Mouse (Mus musculus) forebrain, embryonic 12.5 days (tissue): ENCODE results near the gene Fbl. TPM values are rescaled to one million over a fixed set of nuclear protein-coding genes. Genes with fewer than 3 reads are reported as not detected.
"Not testable (repeated sequence)": the region's sequence is repeated elsewhere in the genome, so short reads cannot be mapped to it uniquely, and the experiment has no call there.

ENCODE experiments used
- ATAC-seq: fragments of 200-750 bp; cut with Nextera tagmentation; 2 replicates; pipeline ENCODE4 v1.8.0; 2017; ENCODE audit warnings: moderate TSS enrichment; ENCODE audit not compliant: low FRiP score
- H3K27ac ChIP-seq: fragments of 300-500 bp; sonication (generic); 2 replicates; pipeline ENCODE4 v1.5.1; 2016; ENCODE audit warnings: mild to moderate bottlenecking
- H3K27me3 ChIP-seq: fragments of 300-500 bp; sonication (generic); 2 replicates; pipeline ENCODE4 v1.6.1; 2016; ENCODE audit warnings: mild to moderate bottlenecking
- H3K36me3 ChIP-seq: fragments of 300-500 bp; sonication (generic); replicated peaks from 2 replicates; pipeline ENCODE4 v1.6.1; 2016; ENCODE audit warnings: mild to moderate bottlenecking
- H3K4me1 ChIP-seq: fragments of 300-500 bp; sonication (generic); 2 replicates; pipeline ENCODE4 v1.6.1; 2016
- H3K4me2 ChIP-seq: fragments of 300-500 bp; sonication (generic); 2 replicates; pipeline ENCODE4 v1.6.1; 2016; ENCODE audit warnings: mild to moderate bottlenecking, moderate library complexity
- H3K4me3 ChIP-seq: fragments of 300-500 bp; sonication (generic); replicated peaks from 2 replicates; pipeline ENCODE4 v1.5.1; 2016; ENCODE audit warnings: mild to moderate bottlenecking
- H3K9ac ChIP-seq: fragments of 300-500 bp; sonication (generic); 2 replicates; pipeline ENCODE4 v1.6.1; 2016; ENCODE audit warnings: mild to moderate bottlenecking
- H3K9me3 ChIP-seq: fragments of 300-500 bp; sonication (generic); 2 replicates; pipeline ENCODE4 v1.6.1; 2016
- WGBS: fragments of 180-500 bp; shearing (Covaris S2); methylation state at CpG from one replicate; pipeline ENCODE4 v1.1.7; 2016; 5-methylcytosine and 5-hydroxymethylcytosine counted together
- polyA plus RNA-seq: library from polyadenylated mRNA; unstranded; fragments of >200 nt; fragmentation: Nextera tagmentation; extraction: Ambion mirVana; gene quantifications from 2 replicates; pipeline ENCODE4 v1.2.1, GENCODE M21; 2016

The Fbl gene
- polyA plus RNA-seq, 1 experiment from 2014 or later, result 151 TPM

GRCm38 (mm10) chr7:28227421-28227820 lies 57.9 kb downstream of the Fbl start:
- H3K4me3 ChIP-seq, H3K27me3 ChIP-seq, H3K27ac ChIP-seq, H3K4me1 ChIP-seq, H3K4me2 ChIP-seq, ATAC-seq, H3K9me3 ChIP-seq, H3K36me3 ChIP-seq, H3K9ac ChIP-seq: not testable (repeated sequence)
- 87% methylated on average over 4 of the region's 4 CpGs for WGBS

Other genes with a start within 250 kb of the Fbl start
- 15.4 and 15.9 TPM in 2 replicates for gene Zfp974, start 240.2 kb upstream of the Fbl start, polyA plus RNA-seq
- 23.7 and 26.1 TPM in 2 replicates for gene Zfp780b, start 190.5 kb upstream of the Fbl start, polyA plus RNA-seq
- gene Zfp850, start 155.6 kb upstream of the Fbl start, polyA plus RNA-seq, result 7.4 and 7.7 TPM in 2 replicates
- 374 and 379 TPM in 2 replicates for gene Psmc4, start 119.6 kb upstream of the Fbl start, polyA plus RNA-seq
- 0.20 and 0.26 TPM in 2 replicates for gene Fcgbp, start 98.5 kb upstream of the Fbl start, polyA plus RNA-seq
- 0.12 and 0.17 TPM in 2 replicates for gene 9530053A07Rik, start 40.2 kb upstream of the Fbl start, polyA plus RNA-seq
- gene Dyrk1b, start 9.8 kb downstream of the Fbl start, polyA plus RNA-seq, result 16.9 and 17.4 TPM in 2 replicates
- gene Eid2, start 98.2 kb downstream of the Fbl start, polyA plus RNA-seq, result 3.8 and 7.1 TPM in 2 replicates
- gene Eid2b, start 108.0 kb downstream of the Fbl start, polyA plus RNA-seq, result 24.1 and 27.8 TPM in 2 replicates
- gene Selenov, start 121.5 kb downstream of the Fbl start, polyA plus RNA-seq, result 0.41 and 0.94 TPM in 2 replicates
- gene Dll3, start 132.5 kb downstream of the Fbl start, polyA plus RNA-seq, result 42.9 and 43.5 TPM in 2 replicates
- 189 and 196 TPM in 2 replicates for gene Timm50, start 142.4 kb downstream of the Fbl start, polyA plus RNA-seq
- gene Supt5, start 169.0 kb downstream of the Fbl start, polyA plus RNA-seq, result 106 and 117 TPM in 2 replicates
- gene Rps16, start 180.9 kb downstream of the Fbl start, polyA plus RNA-seq, result 594 and 628 TPM in 2 replicates
- 67.0 and 69.7 TPM in 2 replicates for gene Plekhg2, start 202.9 kb downstream of the Fbl start, polyA plus RNA-seq
- gene Zfp36, start 210.5 kb downstream of the Fbl start, polyA plus RNA-seq, result 5.1 and 5.5 TPM in 2 replicates
- gene Med29, start 223.0 kb downstream of the Fbl start, polyA plus RNA-seq, result 43.1 and 43.6 TPM in 2 replicates
- 84.6 and 86.2 TPM in 2 replicates for gene Paf1, start 223.2 kb downstream of the Fbl start, polyA plus RNA-seq